Mouse (Mus musculus) adrenal gland, postnatal 36 days (tissue): Measurements from ENCODE around the gene Rps16. TPM values are rescaled to one million over a fixed set of nuclear protein-coding genes. Genes with fewer than 3 reads are reported as not detected.

Experiments
- DNase-seq, 2 experiments: peaks; one replicate each; pipeline ENCODE4 v3.0.0; 2021; ENCODE audit warnings: mixed read lengths in 1 of 2
- total RNA-seq, 2 experiments: library from RNA; stranded (reverse); gene quantifications; 2 replicates each; pipeline ENCODE4 v1.2.3; 2021

Gene Rps16
- total RNA-seq, 2 experiments from 2014 or later: 1,072 to 1,115 TPM

- peak; percentile 66 to 82 for DNase-seq
These were observed 22.7 kb downstream of the Rps16 start for GRCm38 (mm10) chr7:28373131-28373581.

- DNase-seq: no peak
These were observed 23.5 kb downstream of the Rps16 start for GRCm38 (mm10) chr7:28373891-28374495.

GRCm38 (mm10) chr7:28374647-28375046, 24.2 kb downstream of the Rps16 start:
- DNase-seq: no peak

GRCm38 (mm10) chr7:28375176-28375921, 24.9 kb downstream of the Rps16 start:
- DNase-seq: peak; percentile 91 to 96

- peak; percentile 75 to 90 for DNase-seq
These were observed 25.7 kb downstream of the Rps16 start for GRCm38 (mm10) chr7:28376011-28376771.

- DNase-seq: no peak
These were observed 27.0 kb downstream of the Rps16 start for GRCm38 (mm10) chr7:28377190-28378065.

GRCm38 (mm10) chr7:28378066-28378690, 27.7 kb downstream of the Rps16 start:
- peak; percentile 34 to 63 for DNase-seq

GRCm38 (mm10) chr7:28378769-28379651, 28.6 kb downstream of the Rps16 start:
- DNase-seq: peak; percentile 97 to 98

GRCm38 (mm10) chr7:28380237-28381016, 30.0 kb downstream of the Rps16 start, which contains the start of gene Zfp36:
Zfp36 (minus strand) TSS chr7:28380253.
- DNase-seq: no peak

GRCm38 (mm10) chr7:28381017-28381790, 30.8 kb downstream of the Rps16 start:
- peak; percentile 88 to 93 for DNase-seq

GRCm38 (mm10) chr7:28381938-28382337, 31.5 kb downstream of the Rps16 start:
- peak; percentile 82 to 89 for DNase-seq

- DNase-seq: no peak
These were observed 32.0 kb downstream of the Rps16 start for GRCm38 (mm10) chr7:28382347-28382951.

- peak; percentile 70 to 72 for DNase-seq
These were observed 32.5 kb downstream of the Rps16 start for GRCm38 (mm10) chr7:28382981-28383396.

GRCm38 (mm10) chr7:28383606-28384005, 33.2 kb downstream of the Rps16 start:
- no peak for DNase-seq

- DNase-seq: no peak
These were observed 33.7 kb downstream of the Rps16 start for GRCm38 (mm10) chr7:28384162-28384561.

- DNase-seq: no peak
These were observed 34.7 kb downstream of the Rps16 start for GRCm38 (mm10) chr7:28385196-28385595.

- DNase-seq: peak in 1 of 2 experiments; percentile 42
These were observed 35.6 kb downstream of the Rps16 start for GRCm38 (mm10) chr7:28386007-28386406.

GRCm38 (mm10) chr7:28386462-28386861, 36.0 kb downstream of the Rps16 start:
- DNase-seq: peak; percentile 86 to 93
